Mouse (Mus musculus) hindbrain, embryonic 16.5 days (tissue): ENCODE measurements around the gene Saysd1. TPM values are rescaled to one million over a fixed set of nuclear protein-coding genes. Genes with fewer than 3 reads are reported as not detected.

ENCODE experiments used
- ATAC-seq: fragments of 200-750 bp; cut with Nextera tagmentation; 2 replicates; pipeline ENCODE4 v1.8.0; 2017; ENCODE audit warnings: moderate TSS enrichment, moderate library complexity
- H3K27ac ChIP-seq: fragments of 300-500 bp; sonication (generic); 2 replicates; pipeline ENCODE4 v1.5.1; 2014; ENCODE audit warnings: low read depth, mild to moderate bottlenecking, control low read depth, low read length, moderate library complexity
- H3K27me3 ChIP-seq: fragments of 300-500 bp; sonication (generic); replicated peaks from 2 replicates; pipeline ENCODE4 v1.6.1; 2014; ENCODE audit warnings: low read length; ENCODE audit not compliant: control insufficient read depth, insufficient read depth
- H3K36me3 ChIP-seq: fragments of 300-500 bp; sonication (generic); 2 replicates; pipeline ENCODE4 v1.6.1; 2014; ENCODE audit warnings: mild to moderate bottlenecking, low read length, moderate library complexity, mixed read lengths; ENCODE audit not compliant: control insufficient read depth, insufficient read depth
- H3K4me1 ChIP-seq: fragments of 300-500 bp; sonication (generic); 2 replicates; pipeline ENCODE4 v1.6.1; 2014; ENCODE audit warnings: low read depth, low read length; ENCODE audit not compliant: control insufficient read depth, insufficient read depth
- H3K4me2 ChIP-seq: fragments of 300-500 bp; sonication (generic); 2 replicates; pipeline ENCODE4 v1.6.1; 2014; ENCODE audit warnings: mild to moderate bottlenecking, low read length, control low read depth, moderate library complexity
- H3K4me3 ChIP-seq: fragments of 300-500 bp; sonication (generic); 2 replicates; pipeline ENCODE4 v1.5.1; 2014; ENCODE audit warnings: mild to moderate bottlenecking, low read length, control low read depth, moderate library complexity
- H3K9ac ChIP-seq: fragments of 300-500 bp; sonication (generic); 2 replicates; pipeline ENCODE4 v1.6.1; 2014; ENCODE audit warnings: low read depth, mild to moderate bottlenecking, control low read depth, low read length, moderate library complexity
- H3K9me3 ChIP-seq: fragments of 300-500 bp; sonication (generic); 2 replicates; pipeline ENCODE4 v1.6.1; 2014; ENCODE audit warnings: mild to moderate bottlenecking, low read length, moderate library complexity; ENCODE audit not compliant: control insufficient read depth
- WGBS: fragments of 180-500 bp; shearing (Covaris S2); extraction: QIAGEN DNeasy Blood & Tissue Kit; methylation state at CpG from one replicate; pipeline ENCODE4 v1.1.7; 2014; 5-methylcytosine and 5-hydroxymethylcytosine counted together
- polyA plus RNA-seq: library from polyadenylated mRNA; unstranded; fragments of >200 nt; fragmentation: Nextera tagmentation; extraction: Ambion mirVana; gene quantifications from 2 replicates; pipeline ENCODE4 v1.2.1, GENCODE M21; 2015

Saysd1 gene
- polyA plus RNA-seq, 1 experiment from 2014 or later, result 12.1 TPM

- Histone ChIP-seq H3K9me3 (no peaks in the 10 kb centered on the region), H3K4me1 (no peaks in the 10 kb centered on the region), H3K9ac (no peak overlapping the region), H3K27me3 (no peaks in the 10 kb centered on the region), H3K4me3 (no peak overlapping the region), H3K36me3 (no peaks in the 10 kb centered on the region), H3K27ac (no peak overlapping the region), H3K4me2 (no peak overlapping the region)
- ATAC-seq, result no peak
- WGBS, result 82% methylated on average over 5 of the region's 5 CpGs
These were observed 17.5 kb downstream of the Saysd1 start for GRCm38 (mm10) chr14:20120868-20121267.

DNA sequence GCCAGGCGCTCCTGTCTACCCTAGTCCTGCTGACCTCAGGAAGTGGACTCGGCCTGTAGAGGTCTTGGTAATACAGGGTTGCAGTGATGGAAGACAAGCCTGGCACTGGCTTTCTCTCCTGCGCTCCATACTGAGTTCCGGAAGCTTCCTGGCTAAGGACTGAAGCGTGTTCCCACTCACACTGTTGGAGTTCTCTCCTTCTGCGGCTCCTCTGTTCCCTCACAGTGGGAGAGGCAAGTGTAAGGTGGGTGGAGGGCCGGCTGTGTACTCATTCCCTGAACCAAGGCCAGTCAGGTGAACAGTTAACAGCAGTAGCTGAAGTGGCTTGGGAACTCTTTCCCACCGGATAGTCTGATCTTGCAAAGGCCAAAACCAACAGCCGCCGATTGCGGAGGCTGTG lies 18.3 kb downstream of the Saysd1 start:
- Histone ChIP-seq H3K9ac (no peak overlapping the region), H3K4me2 (no peak overlapping the region), H3K27me3 (no peaks in the 10 kb centered on the region), H3K4me3 (no peak overlapping the region), H3K4me1 (no peaks in the 10 kb centered on the region), H3K27ac (no peak overlapping the region), H3K9me3 (no peaks in the 10 kb centered on the region), H3K36me3 (no peaks in the 10 kb centered on the region)
- WGBS, result 96% methylated on average over 11 of the region's 11 CpGs
- no peak for ATAC-seq

GRCm38 (mm10) chr14:20116149-20116605 lies 22.2 kb downstream of the Saysd1 start:
- ATAC-seq, result no peak
- H3K27ac ChIP-seq, result no peak overlapping the region
- 54% methylated on average over 9 of the region's 9 CpGs for WGBS
- no peak overlapping the region for H3K4me2 ChIP-seq
- H3K4me1 ChIP-seq, result no peaks in the 10 kb centered on the region
- H3K4me3 ChIP-seq, result no peak overlapping the region
- no peak overlapping the region for H3K9ac ChIP-seq
- H3K9me3 ChIP-seq, result peaks cover 5% of the 10 kb centered on the region; the same call in 1 of the 2 replicates
- H3K36me3 ChIP-seq, result no peaks in the 10 kb centered on the region
- H3K27me3 ChIP-seq, result no peaks in the 10 kb centered on the region

DNA sequence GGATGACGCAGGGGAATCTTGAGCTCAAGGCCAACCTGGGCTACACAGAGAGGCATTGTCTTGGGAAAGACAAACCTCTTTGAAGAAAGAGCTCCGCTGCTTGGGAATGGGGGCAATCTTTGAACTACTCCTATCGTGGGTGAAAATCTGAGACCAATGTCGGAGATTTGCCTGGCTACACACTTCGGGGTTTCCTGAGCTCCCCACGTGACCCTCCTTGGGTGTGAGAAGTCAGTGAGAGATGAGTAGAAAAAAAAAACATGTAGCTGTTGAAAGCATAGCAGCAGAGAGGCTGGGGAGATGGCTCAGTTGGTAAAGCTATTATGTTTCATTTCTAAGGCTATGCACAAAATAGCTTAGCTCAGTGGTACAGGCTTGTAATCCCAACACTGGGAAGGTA lies 23.4 kb downstream of the Saysd1 start:
- H3K9me3 ChIP-seq, result peaks cover 5% of the 10 kb centered on the region; the same call in 1 of the 2 replicates
- 89% methylated on average over 6 of the region's 6 CpGs for WGBS

GRCm38 (mm10) chr14:20113964-20114363 lies 24.4 kb downstream of the Saysd1 start:
- H3K4me2 ChIP-seq, result no peak overlapping the region
- no peak overlapping the region for H3K27ac ChIP-seq
- peaks cover 5% of the 10 kb centered on the region; the same call in 1 of the 2 replicates for H3K9me3 ChIP-seq
- H3K27me3 ChIP-seq, result no peaks in the 10 kb centered on the region
- no peak overlapping the region for H3K4me3 ChIP-seq
- 5% methylated on average over 6 of the region's 6 CpGs for WGBS
- ATAC-seq, result peak; percentile 63
- no peaks in the 10 kb centered on the region for H3K4me1 ChIP-seq
- no peaks in the 10 kb centered on the region for H3K36me3 ChIP-seq
- no peak overlapping the region; the same call in 1 of the 2 replicates for H3K9ac ChIP-seq

More for the DNA sequence above, 23.4 kb downstream of the Saysd1 start:
- no peak overlapping the region for H3K4me2 ChIP-seq
- no peak overlapping the region for H3K4me3 ChIP-seq
- no peaks in the 10 kb centered on the region for H3K27me3 ChIP-seq
- no peak for ATAC-seq
- H3K9ac ChIP-seq, result no peak overlapping the region
- H3K4me1 ChIP-seq, result no peaks in the 10 kb centered on the region
- no peaks in the 10 kb centered on the region for H3K36me3 ChIP-seq
- no peak overlapping the region for H3K27ac ChIP-seq

- 67% methylated on average over 7 of the region's 7 CpGs for WGBS
- Histone ChIP-seq H3K36me3 (no peaks in the 10 kb centered on the region), H3K27me3 (no peaks in the 10 kb centered on the region), H3K9ac (no peak overlapping the region), H3K27ac (no peak overlapping the region), H3K4me1 (no peaks in the 10 kb centered on the region), H3K4me3 (no peak overlapping the region), H3K4me2 (no peak overlapping the region), H3K9me3 (peaks cover 5% of the 10 kb centered on the region; the same call in 1 of the 2 replicates)
- ATAC-seq, result peak; percentile 2; the same call in 1 of the 2 replicates
These were observed 25.0 kb downstream of the Saysd1 start for GRCm38 (mm10) chr14:20113189-20113961.

- ATAC-seq, result no peak
- WGBS, result 67% methylated on average over 3 of the region's 3 CpGs
- H3K27ac ChIP-seq, result no peak overlapping the region
These were observed 26.1 kb downstream of the Saysd1 start for GRCm38 (mm10) chr14:20112218-20112617.

DNA sequence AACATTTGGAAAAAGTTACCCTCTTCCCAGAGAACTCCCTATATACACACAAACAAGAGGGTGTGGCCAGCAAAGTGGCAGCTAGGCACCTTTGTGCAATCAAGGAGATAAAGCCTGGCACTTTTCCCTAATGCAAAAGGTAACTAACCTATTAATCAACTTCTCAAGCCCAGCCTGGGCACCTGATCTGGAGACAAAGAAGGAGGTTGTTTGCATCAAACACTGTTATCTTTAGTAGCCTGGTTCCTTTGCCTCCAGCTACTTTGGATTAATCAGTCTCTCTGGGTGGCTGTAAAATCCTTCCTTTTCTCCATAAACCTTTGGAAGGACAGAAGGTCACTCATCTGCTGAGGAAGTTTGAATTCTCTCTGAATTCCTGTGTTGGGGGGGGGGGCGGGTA lies 27.4 kb downstream of the Saysd1 start:
- 79% methylated on average over 1 of the region's 1 CpGs for WGBS
- Histone ChIP-seq H3K27ac (no peak overlapping the region), H3K9ac (no peak overlapping the region), H3K4me2 (no peak overlapping the region), H3K4me1 (no peaks in the 10 kb centered on the region), H3K4me3 (no peak overlapping the region), H3K27me3 (no peaks in the 10 kb centered on the region), H3K9me3 (peaks cover 5% of the 10 kb centered on the region; the same call in 1 of the 2 replicates), H3K36me3 (no peaks in the 10 kb centered on the region)
- no peak for ATAC-seq

More at GRCm38 (mm10) chr14:20112218-20112617, 26.1 kb downstream of the Saysd1 start:
- H3K4me1 ChIP-seq, result no peaks in the 10 kb centered on the region
- H3K4me2 ChIP-seq, result no peak overlapping the region
- H3K27me3 ChIP-seq, result no peaks in the 10 kb centered on the region
- H3K36me3 ChIP-seq, result no peaks in the 10 kb centered on the region
- H3K4me3 ChIP-seq, result no peak overlapping the region
- peaks cover 5% of the 10 kb centered on the region; the same call in 1 of the 2 replicates for H3K9me3 ChIP-seq
- H3K9ac ChIP-seq, result no peak overlapping the region

- H3K9me3 ChIP-seq, result no peaks in the 10 kb centered on the region
- no peak overlapping the region for H3K4me2 ChIP-seq
- no peak for ATAC-seq
- H3K27ac ChIP-seq, result no peak overlapping the region
- no peak overlapping the region for H3K4me3 ChIP-seq
- H3K9ac ChIP-seq, result no peak overlapping the region
- no peaks in the 10 kb centered on the region for H3K4me1 ChIP-seq
- no peaks in the 10 kb centered on the region for H3K27me3 ChIP-seq
- 81% methylated on average over 6 of the region's 6 CpGs for WGBS
- H3K36me3 ChIP-seq, result no peaks in the 10 kb centered on the region
These were observed 32.1 kb downstream of the Saysd1 start for GRCm38 (mm10) chr14:20106271-20106670.
